Mouse (Mus musculus) heart, embryonic 13.5 days (tissue): Measurements from ENCODE around the gene Astn2. TPM values are rescaled to one million over a fixed set of nuclear protein-coding genes. Genes with fewer than 3 reads are reported as not detected.

Experiments used
- ATAC-seq: fragments of 200-750 bp; cut with Nextera tagmentation; 2 replicates; pipeline ENCODE4 v1.8.0; 2017; ENCODE audit warnings: moderate TSS enrichment; ENCODE audit not compliant: insufficient number of reproducible peaks, low FRiP score, low TSS enrichment; ENCODE audit errors: extremely low read depth
- H3K27ac ChIP-seq: fragments of 300-500 bp; sonication (generic); replicated peaks from 2 replicates; pipeline ENCODE4 v1.5.1; 2015; ENCODE audit warnings: moderate library complexity, mild to moderate bottlenecking, inconsistent platforms
- H3K27me3 ChIP-seq: fragments of 300-500 bp; sonication (generic); replicated peaks from 2 replicates; pipeline ENCODE4 v1.6.1; 2015; ENCODE audit warnings: mild to moderate bottlenecking, inconsistent platforms
- H3K36me3 ChIP-seq: fragments of 300-500 bp; sonication (generic); 2 replicates; pipeline ENCODE4 v1.6.1; 2015; ENCODE audit warnings: mild to moderate bottlenecking, inconsistent platforms
- H3K4me1 ChIP-seq: fragments of 300-500 bp; sonication (generic); 2 replicates; pipeline ENCODE4 v1.6.1; 2015; ENCODE audit warnings: inconsistent platforms
- H3K4me2 ChIP-seq: fragments of 300-500 bp; sonication (generic); 2 replicates; pipeline ENCODE4 v1.6.1; 2015; ENCODE audit warnings: inconsistent platforms, mild to moderate bottlenecking, moderate library complexity
- H3K4me3 ChIP-seq: fragments of 300-500 bp; sonication (generic); 2 replicates; pipeline ENCODE4 v1.5.1; 2015; ENCODE audit warnings: moderate library complexity, mild to moderate bottlenecking, inconsistent platforms
- H3K9ac ChIP-seq: fragments of 300-500 bp; sonication (generic); 2 replicates; pipeline ENCODE4 v1.6.1; 2015; ENCODE audit warnings: inconsistent platforms, mild to moderate bottlenecking, moderate library complexity
- H3K9me3 ChIP-seq: fragments of 300-500 bp; sonication (generic); 2 replicates; pipeline ENCODE4 v1.6.1; 2016; ENCODE audit warnings: inconsistent platforms
- WGBS: fragments of 180-500 bp; shearing (Covaris S2); methylation state at CpG from one replicate; pipeline ENCODE4 v1.1.7; 2015; ENCODE audit warnings: mixed read lengths; 5-methylcytosine and 5-hydroxymethylcytosine counted together
- polyA plus RNA-seq: library from polyadenylated mRNA; unstranded; fragments of >200 nt; fragmentation: Nextera tagmentation; extraction: Ambion mirVana; gene quantifications from 2 replicates; pipeline ENCODE4 v1.2.1, GENCODE M21; 2015

Astn2 gene
- polyA plus RNA-seq, 1 experiment from 2014 or later, result 0.24 TPM

DNA sequence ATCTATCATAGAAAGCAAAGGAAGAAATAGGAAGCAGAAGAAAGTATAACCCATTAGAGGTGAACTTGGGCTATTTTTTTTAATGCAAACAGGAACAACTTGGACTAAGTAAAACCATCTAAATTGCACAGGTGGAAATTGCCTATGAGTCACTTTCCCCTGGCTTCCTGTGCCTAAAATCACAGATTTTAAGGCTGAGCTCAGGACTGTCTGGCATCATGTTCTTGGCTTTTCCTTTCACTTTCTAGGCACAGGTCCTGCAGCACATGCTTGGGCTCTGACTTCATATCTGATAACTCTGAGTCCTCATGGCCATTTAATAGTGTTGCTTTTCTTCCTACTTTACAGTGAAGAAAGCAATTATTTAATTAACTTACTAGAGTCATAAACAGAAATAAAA lies 161.7 kb downstream of the Astn2 start:
- H3K27me3 ChIP-seq, result no peaks in the 10 kb centered on the region
- H3K4me1 ChIP-seq, result no peaks in the 10 kb centered on the region
- no peak overlapping the region for H3K9ac ChIP-seq
- no peak overlapping the region for H3K4me3 ChIP-seq
- H3K36me3 ChIP-seq, result no peaks in the 10 kb centered on the region
- no peak overlapping the region for H3K4me2 ChIP-seq
- no peak overlapping the region for H3K27ac ChIP-seq
- no peaks in the 10 kb centered on the region for H3K9me3 ChIP-seq
- no peak for ATAC-seq

DNA sequence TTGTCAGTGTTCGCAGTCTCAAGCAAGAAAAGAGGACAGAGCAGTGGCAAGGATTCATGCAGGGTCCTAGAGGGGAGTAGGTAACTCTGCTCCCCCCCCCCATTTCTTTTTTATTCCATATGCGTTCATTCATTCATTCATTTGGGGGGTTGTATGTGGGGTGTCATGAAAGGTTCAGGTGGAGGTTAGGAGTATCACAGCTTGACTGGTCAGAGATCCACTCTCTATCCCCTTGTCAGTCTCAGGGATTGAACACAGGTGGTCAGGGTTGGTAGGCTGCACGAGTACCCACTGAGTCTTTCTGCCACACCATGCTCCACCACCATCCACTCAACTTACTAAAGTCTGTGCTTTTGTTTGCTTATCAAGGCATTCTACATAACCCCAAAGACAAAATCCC lies 171.6 kb downstream of the Astn2 start:
- no peak overlapping the region for H3K9ac ChIP-seq
- no peaks in the 10 kb centered on the region for H3K27me3 ChIP-seq
- ATAC-seq, result no peak
- no peak overlapping the region for H3K4me3 ChIP-seq
- no peaks in the 10 kb centered on the region for H3K9me3 ChIP-seq
- no peak overlapping the region for H3K27ac ChIP-seq
- no peaks in the 10 kb centered on the region for H3K4me1 ChIP-seq
- H3K36me3 ChIP-seq, result no peaks in the 10 kb centered on the region
- WGBS, result 84% methylated on average over 3 of the region's 3 CpGs
- no peak overlapping the region for H3K4me2 ChIP-seq

DNA sequence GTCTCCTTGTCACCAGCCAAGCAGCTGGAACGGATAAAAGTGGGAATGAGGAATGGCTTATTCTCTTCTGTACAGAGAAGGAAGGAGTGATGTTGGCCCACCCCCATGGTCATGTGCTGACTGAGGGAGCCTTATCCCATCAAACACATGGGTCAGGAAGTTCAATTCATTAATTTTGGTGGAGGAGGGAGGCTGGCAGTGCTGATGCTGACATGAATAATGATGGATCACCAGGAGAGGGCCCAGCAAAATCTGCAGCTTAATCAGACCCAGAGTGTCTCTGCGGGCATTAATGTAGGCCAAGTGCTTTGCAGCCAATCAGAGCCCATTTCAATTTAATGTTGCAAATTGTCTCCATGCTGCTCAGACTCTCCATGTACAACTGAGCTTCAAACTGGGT lies 172.1 kb downstream of the Astn2 start:
- no peaks in the 10 kb centered on the region for H3K4me1 ChIP-seq
- 52% methylated on average over 2 of the region's 2 CpGs for WGBS
- no peak overlapping the region for H3K4me2 ChIP-seq
- H3K9ac ChIP-seq, result no peak overlapping the region
- no peaks in the 10 kb centered on the region for H3K36me3 ChIP-seq
- H3K27ac ChIP-seq, result no peak overlapping the region
- no peaks in the 10 kb centered on the region for H3K9me3 ChIP-seq
- H3K4me3 ChIP-seq, result no peak overlapping the region
- no peak for ATAC-seq
- H3K27me3 ChIP-seq, result no peaks in the 10 kb centered on the region

DNA sequence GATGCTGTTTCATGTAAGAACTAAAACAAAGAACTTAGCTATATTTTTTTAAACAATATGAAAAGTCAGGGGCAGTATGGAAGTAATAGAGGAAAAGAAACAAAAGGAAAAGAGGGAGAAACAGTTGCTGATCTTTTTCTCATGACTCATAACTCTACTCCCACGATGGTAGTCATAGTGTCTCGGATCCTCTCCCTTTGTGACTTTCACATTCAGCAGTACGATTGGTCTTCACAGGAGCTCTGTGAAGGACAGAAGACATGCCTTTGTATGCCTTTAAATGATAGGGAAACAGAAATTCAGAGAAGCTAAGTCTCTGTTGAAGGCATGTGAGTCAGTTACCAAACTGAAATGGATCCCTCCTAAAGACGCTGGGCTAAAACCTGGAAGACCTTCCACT lies 173.7 kb downstream of the Astn2 start:
- Histone ChIP-seq H3K4me1 (no peaks in the 10 kb centered on the region), H3K4me3 (no peak overlapping the region), H3K36me3 (no peaks in the 10 kb centered on the region)

DNA sequence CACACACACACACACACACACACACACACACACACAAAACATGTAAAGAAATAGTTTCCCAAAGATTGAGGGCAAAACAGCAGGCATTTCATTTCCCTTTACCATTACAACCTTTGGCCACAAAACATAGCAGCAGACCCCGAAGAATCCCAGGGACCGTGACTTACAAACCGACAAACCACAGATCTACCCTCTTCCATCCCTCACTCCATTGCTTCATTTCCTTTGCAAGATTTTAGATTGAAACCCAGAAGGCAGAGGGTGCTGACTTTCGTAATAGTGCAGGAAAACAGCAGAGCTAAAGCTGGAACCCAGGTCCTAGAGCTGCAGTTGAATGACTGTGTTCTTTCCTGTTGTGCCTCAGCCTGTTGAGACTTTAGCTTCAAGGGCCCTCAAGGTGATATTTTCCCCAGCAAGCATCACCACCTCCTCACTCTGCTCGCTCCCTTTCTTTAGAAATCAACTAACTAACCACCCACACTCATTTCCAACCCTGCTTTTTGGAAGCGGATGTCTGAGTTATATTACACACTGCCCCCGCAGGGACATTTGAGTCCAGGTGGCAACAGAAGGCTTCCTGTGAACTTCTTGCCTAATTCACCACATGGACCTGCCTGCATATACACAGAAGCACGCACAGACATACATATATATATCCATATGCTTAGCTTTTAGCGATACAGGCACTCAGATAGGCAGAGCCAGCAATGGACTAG lies 181.7 kb downstream of the Astn2 start:
- Histone ChIP-seq H3K4me1 (no peaks in the 10 kb centered on the region), H3K4me2 (no peak overlapping the region), H3K36me3 (no peaks in the 10 kb centered on the region), H3K9ac (no peak overlapping the region), H3K27me3 (no peaks in the 10 kb centered on the region), H3K4me3 (no peak overlapping the region), H3K27ac (no peak overlapping the region), H3K9me3 (no peaks in the 10 kb centered on the region)
- no peak for ATAC-seq
- WGBS, result 73% methylated on average over 9 of the region's 9 CpGs

More for the DNA sequence above, 173.7 kb downstream of the Astn2 start:
- no peaks in the 10 kb centered on the region for H3K9me3 ChIP-seq
- no peak overlapping the region for H3K4me2 ChIP-seq
- WGBS, result 74% methylated on average over 4 of the region's 4 CpGs
- no peak overlapping the region for H3K27ac ChIP-seq
- no peak for ATAC-seq
- H3K27me3 ChIP-seq, result no peaks in the 10 kb centered on the region
- no peak overlapping the region for H3K9ac ChIP-seq

DNA sequence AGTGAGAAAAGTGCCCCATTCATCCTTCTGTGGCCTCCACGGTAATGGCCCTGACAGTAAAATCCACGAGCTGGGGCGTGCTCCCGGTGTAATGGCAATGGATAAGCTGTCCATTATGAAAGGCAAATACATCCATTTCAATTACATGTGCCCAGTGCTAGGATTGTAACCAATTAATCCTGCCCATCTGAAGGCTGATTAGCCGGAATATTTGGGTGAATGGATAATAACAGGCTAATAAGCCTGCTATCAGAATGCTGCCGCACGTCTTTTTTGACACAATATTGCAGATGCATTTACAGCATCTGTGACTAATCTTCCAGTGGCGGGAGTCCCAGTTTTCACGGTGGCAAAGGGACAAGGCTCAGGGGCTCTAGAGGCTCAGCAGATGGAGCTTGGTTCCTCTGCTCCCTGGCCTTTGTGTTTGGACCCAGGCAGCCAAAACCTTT lies 189.2 kb downstream of the Astn2 start:
- Histone ChIP-seq H3K4me3 (no peak overlapping the region), H3K4me1 (no peaks in the 10 kb centered on the region), H3K36me3 (no peaks in the 10 kb centered on the region), H3K9me3 (no peaks in the 10 kb centered on the region), H3K27me3 (no peaks in the 10 kb centered on the region), H3K27ac (no peak overlapping the region), H3K9ac (no peak overlapping the region), H3K4me2 (no peak overlapping the region)
- ATAC-seq, result no peak
- WGBS, result 73% methylated on average over 9 of the region's 9 CpGs

DNA sequence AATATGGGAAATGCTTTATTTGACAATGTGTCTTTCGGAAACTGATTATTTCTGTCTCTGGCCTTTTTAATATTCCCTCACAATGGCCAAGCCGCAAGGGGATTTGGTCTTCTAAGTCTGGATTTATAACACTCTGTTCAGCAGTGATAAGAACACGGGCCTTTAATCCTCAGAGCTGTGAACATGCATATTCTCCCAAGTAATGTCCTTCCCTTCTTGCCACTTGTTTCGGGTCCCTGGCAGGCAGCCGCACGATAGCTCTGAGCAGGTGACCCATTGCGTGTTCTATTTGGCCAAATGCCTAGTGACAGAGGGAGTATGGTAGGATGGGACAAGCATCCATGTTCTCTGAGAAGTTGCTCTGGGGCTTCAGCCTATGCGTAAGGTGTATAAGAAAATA lies 214.8 kb downstream of the Astn2 start:
- WGBS, result 75% methylated on average over 8 of the region's 8 CpGs
- no peak for ATAC-seq
- 0 out of 2 replicates have a peak, but pooled peaks cover 4% of the 10 kb centered on the region for H3K9me3 ChIP-seq

DNA sequence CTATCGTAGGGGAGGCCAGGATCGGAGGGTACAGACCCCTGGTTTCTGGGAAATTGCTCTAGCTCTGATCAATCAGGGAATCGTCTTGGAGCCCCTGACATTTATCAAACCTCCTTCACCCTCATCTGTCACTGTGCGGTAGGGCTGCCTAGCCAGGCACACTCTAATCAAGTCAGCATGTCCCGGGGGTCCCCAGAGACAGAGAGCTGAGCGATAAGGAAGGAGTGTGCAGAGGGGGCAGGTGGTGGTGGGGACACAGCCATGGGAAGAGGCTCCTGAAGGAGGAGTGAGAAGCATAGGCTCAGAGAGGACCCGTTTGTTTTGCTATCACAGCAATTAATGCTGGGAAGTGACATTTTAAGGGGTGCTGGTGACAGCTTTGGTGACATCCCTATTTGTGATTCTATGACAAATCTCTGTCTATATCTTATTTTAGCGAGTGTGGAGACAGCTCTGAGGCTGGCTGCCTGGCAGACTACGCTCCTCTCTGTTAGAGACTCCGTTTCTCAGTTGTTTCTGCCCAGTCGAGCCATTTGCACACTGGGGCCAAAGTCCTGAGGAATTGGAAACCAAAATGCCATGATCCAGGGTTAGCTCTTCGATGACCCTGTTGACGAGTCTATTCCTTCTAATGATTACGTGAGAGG lies 228.4 kb downstream of the Astn2 start:
- H3K27me3 ChIP-seq, result peaks cover 11% of the 10 kb centered on the region
- no peaks in the 10 kb centered on the region for H3K36me3 ChIP-seq
- no peak overlapping the region for H3K4me2 ChIP-seq
- H3K4me3 ChIP-seq, result no peak overlapping the region
- no peak overlapping the region for H3K27ac ChIP-seq
- H3K4me1 ChIP-seq, result peaks cover 16% of the 10 kb centered on the region
- H3K9ac ChIP-seq, result no peak overlapping the region
- WGBS, result 31% methylated on average over 14 of the region's 14 CpGs
- H3K9me3 ChIP-seq, result no peaks in the 10 kb centered on the region
- ATAC-seq, result no peak

More for the DNA sequence above, 214.8 kb downstream of the Astn2 start:
- H3K36me3 ChIP-seq, result no peaks in the 10 kb centered on the region
- H3K4me2 ChIP-seq, result no peak overlapping the region
- no peak overlapping the region for H3K4me3 ChIP-seq
- H3K27me3 ChIP-seq, result no peaks in the 10 kb centered on the region
- no peak overlapping the region for H3K9ac ChIP-seq
- no peaks in the 10 kb centered on the region for H3K4me1 ChIP-seq
- H3K27ac ChIP-seq, result no peak overlapping the region

DNA sequence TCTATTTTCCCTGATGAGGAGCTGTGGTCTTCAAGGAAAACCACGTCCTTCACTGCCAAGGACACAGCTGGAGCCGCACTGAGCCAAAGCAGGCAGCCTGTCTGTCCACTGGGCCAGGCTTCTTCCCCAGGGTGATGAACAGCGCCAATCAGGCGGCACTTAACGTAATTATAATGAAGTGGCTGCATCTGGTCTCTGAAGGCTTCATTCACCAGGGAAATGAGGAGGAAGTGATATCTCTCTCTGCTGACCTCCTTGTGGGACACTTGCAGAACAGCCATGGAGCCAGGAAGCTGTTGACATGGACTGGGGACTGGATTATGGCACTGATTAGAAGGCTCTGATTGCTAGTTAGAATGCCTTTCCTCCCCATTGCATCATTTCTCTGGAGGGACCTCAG lies 232.8 kb downstream of the Astn2 start:
- 27% methylated on average over 5 of the region's 5 CpGs for WGBS
- ATAC-seq, result no peak
- Histone ChIP-seq H3K9ac (no peak overlapping the region), H3K9me3 (no peaks in the 10 kb centered on the region), H3K27me3 (peaks cover 37% of the 10 kb centered on the region), H3K36me3 (no peaks in the 10 kb centered on the region), H3K4me1 (peaks cover 22% of the 10 kb centered on the region), H3K4me3 (no peak overlapping the region), H3K27ac (no peak overlapping the region), H3K4me2 (no peak overlapping the region)

DNA sequence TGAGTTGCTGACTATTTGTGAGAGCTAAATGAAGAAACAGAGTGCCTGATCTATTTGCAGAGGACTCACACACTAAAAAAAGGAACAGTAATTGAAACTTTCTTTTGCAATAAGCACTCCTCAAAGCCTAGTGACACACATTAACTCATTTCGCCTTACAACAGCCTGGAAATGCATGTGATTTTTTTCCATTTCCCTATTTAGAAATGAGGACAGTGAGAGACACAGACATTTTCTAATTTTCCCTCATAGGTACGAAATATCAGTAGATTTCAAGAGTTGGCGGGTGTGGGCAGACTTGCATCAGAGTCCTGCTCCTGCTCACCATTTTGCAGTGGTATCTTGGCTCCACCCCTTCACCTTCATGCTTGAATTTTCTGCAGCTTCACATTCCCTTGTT lies 233.6 kb downstream of the Astn2 start:
- H3K9me3 ChIP-seq, result no peaks in the 10 kb centered on the region
- no peaks in the 10 kb centered on the region for H3K36me3 ChIP-seq
- no peak overlapping the region for H3K9ac ChIP-seq
- H3K4me2 ChIP-seq, result no peak overlapping the region
- ATAC-seq, result no peak
- peaks cover 37% of the 10 kb centered on the region for H3K27me3 ChIP-seq
- H3K4me3 ChIP-seq, result no peak overlapping the region
- peaks cover 18% of the 10 kb centered on the region for H3K4me1 ChIP-seq
- H3K27ac ChIP-seq, result no peak overlapping the region
- WGBS, result 82% methylated on average over 3 of the region's 3 CpGs

DNA sequence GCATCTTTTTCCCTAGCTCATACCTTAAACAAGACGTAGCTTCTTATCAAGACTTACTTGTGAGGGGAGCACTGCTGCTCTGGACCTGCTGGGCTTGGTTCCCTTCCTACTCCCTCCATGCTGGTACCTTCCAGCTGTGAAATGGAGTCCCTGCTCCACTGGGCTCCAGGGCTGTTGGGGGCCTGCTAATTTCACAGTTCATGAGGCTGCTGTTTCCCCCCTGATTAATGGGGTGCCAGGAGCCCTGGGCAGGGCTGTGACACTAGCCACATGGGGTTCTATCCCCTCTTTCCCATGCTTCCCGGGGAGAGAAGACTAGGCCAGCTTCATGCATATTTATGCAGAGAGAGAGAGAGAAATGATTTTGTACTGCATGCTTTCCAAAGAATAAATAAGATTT lies 234.9 kb downstream of the Astn2 start:
- Histone ChIP-seq H3K27me3 (peaks cover 37% of the 10 kb centered on the region), H3K27ac (no peak overlapping the region), H3K4me3 (no peak overlapping the region), H3K4me1 (peaks cover 17% of the 10 kb centered on the region), H3K9me3 (no peaks in the 10 kb centered on the region), H3K36me3 (no peaks in the 10 kb centered on the region), H3K9ac (no peak overlapping the region), H3K4me2 (no peak overlapping the region)
- 39% methylated on average over 2 of the region's 2 CpGs for WGBS
- no peak for ATAC-seq

DNA sequence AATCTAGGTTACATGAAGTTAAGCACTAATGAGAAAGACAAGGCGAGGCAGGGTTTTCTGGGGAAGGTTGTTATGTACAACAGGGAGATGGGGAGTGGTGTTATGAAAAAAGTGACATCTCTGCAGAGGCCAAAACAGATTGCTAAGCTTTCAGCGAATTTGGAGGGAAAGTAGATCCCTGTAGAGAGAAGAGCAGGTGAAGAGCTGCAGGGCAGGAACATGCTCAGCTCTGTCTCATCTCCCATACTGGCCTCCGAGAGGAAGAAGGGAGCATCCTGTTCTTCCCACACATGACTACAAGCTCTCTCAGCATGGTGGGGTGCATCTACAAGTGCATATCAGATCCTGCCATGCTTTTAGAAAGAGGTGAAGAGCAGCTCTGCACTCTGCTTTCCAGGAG lies 245.7 kb downstream of the Astn2 start:
- Histone ChIP-seq H3K9me3 (no peaks in the 10 kb centered on the region), H3K27me3 (no peaks in the 10 kb centered on the region), H3K4me3 (no peak overlapping the region), H3K4me2 (no peak overlapping the region), H3K36me3 (no peaks in the 10 kb centered on the region), H3K27ac (no peak overlapping the region), H3K4me1 (no peaks in the 10 kb centered on the region), H3K9ac (no peak overlapping the region)
- WGBS, result 66% methylated on average over 3 of the region's 3 CpGs
- ATAC-seq, result no peak
